In genomic region chr1:96872361-96872693, GRCm38 (mm10) we compare ENCODE assay signal across 8 mouse cellular contexts. TPM values are rescaled to one million over a fixed set of nuclear protein-coding genes. Genes with fewer than 3 reads are reported as not detected.
DNase-seq lines count a peak whose midpoint lies in the region; ATAC-seq and TF ChIP-seq lines count a peak whose summit lies in the region.

No protein-coding gene starts in this region.

- no peak for TF ChIP-seq POLR2A in kidney, adult 2 months (IDR thresholded peaks at IDR 0.05; ENCODE audit: low read depth, low read length)

- peak overlapping the region; percentile 43 for H3K4me3 ChIP-seq in kidney, adult 2 months (ENCODE audit: insufficient read depth, low read depth, low read length)
- H3K4me3 ChIP-seq in hindbrain, embryonic 11.5 days (ENCODE audit: low read depth, low read length), result peak overlapping the region; percentile 43
- H3K4me3 ChIP-seq in midbrain, embryonic 10.5 days, result peak overlapping the region; percentile 62

- DNase-seq in kidney, adult 2 months, result no peak
- no peak for DNase-seq in kidney, adult 9 months
- no peak for DNase-seq in hindbrain, embryonic 11.5 days (ENCODE audit: low spot score)
- DNase-seq in midbrain, embryonic 10.5 days (ENCODE audit: low spot score), result no peak
- DNase-seq in spleen, postnatal 4 days (ENCODE audit: low spot score in 2 of 2), result no peak
- no peak for DNase-seq in cerebellum, adult 18-20 months
- DNase-seq in kidney, postnatal 10 days, result no peak

- WGBS in kidney, adult 2 months, result 2% methylated on average over 10 of the region's 10 CpGs
- 7% methylated on average over 10 of the region's 10 CpGs for WGBS in hindbrain, embryonic 11.5 days
- 7% methylated on average over 10 of the region's 10 CpGs for WGBS in midbrain, embryonic 10.5 days

- ATAC-seq in common myeloid progenitor, adult 5-6 weeks (replicated peaks; ENCODE audit: low read depth, poor library complexity, severe bottlenecking), result peak; percentile 39
- ATAC-seq in hindbrain, embryonic 11.5 days (ENCODE audit: low FRiP score), result no peak

- no peak overlapping the region for H3K27ac ChIP-seq in kidney, adult 2 months (ENCODE audit: insufficient read depth, low read depth, low read length)
- H3K27ac ChIP-seq in hindbrain, embryonic 11.5 days (ENCODE audit: low read depth, low read length), result no peak overlapping the region
- 0 out of 2 replicates have a peak overlapping the region, but pooled peaks have one; percentile 28 for H3K27ac ChIP-seq in midbrain, embryonic 10.5 days (replicated peaks)

- no peaks in the 10 kb centered on the region for H3K9me3 ChIP-seq in hindbrain, embryonic 11.5 days (ENCODE audit: control insufficient read depth, low read length)
- H3K9me3 ChIP-seq in midbrain, embryonic 10.5 days (replicated peaks), result no peaks in the 10 kb centered on the region

- no peaks in the 10 kb centered on the region for H3K27me3 ChIP-seq in kidney, adult 2 months (replicated peaks; ENCODE audit: control insufficient read depth, insufficient read depth, low read length)
- H3K27me3 ChIP-seq in hindbrain, embryonic 11.5 days (ENCODE audit: control insufficient read depth, insufficient read depth, low read length), result no peaks in the 10 kb centered on the region
- peaks cover 30% of the 10 kb centered on the region for H3K27me3 ChIP-seq in midbrain, embryonic 10.5 days (ENCODE audit: low read depth, poor library complexity, severe bottlenecking)

- peak overlapping the region; percentile 91 for H3K4me2 ChIP-seq in hindbrain, embryonic 11.5 days (replicated peaks; ENCODE audit: low read depth, low read length)

- H3K36me3 ChIP-seq in kidney, adult 2 months (ENCODE audit: control insufficient read depth, insufficient read depth, low read length), result no peaks in the 10 kb centered on the region
- H3K36me3 ChIP-seq in hindbrain, embryonic 11.5 days (ENCODE audit: control insufficient read depth, insufficient read depth, low read length), result no peaks in the 10 kb centered on the region
- no peaks in the 10 kb centered on the region for H3K36me3 ChIP-seq in midbrain, embryonic 10.5 days

- TF ChIP-seq CTCF in kidney, adult 2 months (conservative IDR thresholded peaks at IDR 0.05; ENCODE audit: insufficient read depth, insufficient read length, low read depth, low read length), result no peak

- H3K4me1 ChIP-seq in kidney, adult 2 months (ENCODE audit: control insufficient read depth, insufficient read depth, low read length), result no peaks in the 10 kb centered on the region
- H3K4me1 ChIP-seq in hindbrain, embryonic 11.5 days (replicated peaks; ENCODE audit: control insufficient read depth, insufficient read depth, low read length), result no peaks in the 10 kb centered on the region
- H3K4me1 ChIP-seq in midbrain, embryonic 10.5 days, result peaks cover 17% of the 10 kb centered on the region

- peak overlapping the region; percentile 20 for H3K9ac ChIP-seq in hindbrain, embryonic 11.5 days (ENCODE audit: low read depth, low read length)

RNA-seq across cellular contexts. Expression of gene Slco4c1, which starts 0.4 kb away (rescaled TPM):
- 1.1 and 1.6 TPM in 2 replicates for polyA plus RNA-seq in kidney, adult 2 months (2012; rRNA removed)
- total RNA-seq in common myeloid progenitor, adult 5-6 weeks (2017), result 0.27 and 1.4 TPM in 2 replicates
- polyA plus RNA-seq in hindbrain, embryonic 11.5 days (2014; fragmentation: Nextera tagmentation; extraction: Ambion mirVana), result not detected in 2 replicates
- not detected in 2 replicates for polyA plus RNA-seq in midbrain, embryonic 10.5 days (2016; fragmentation: Nextera tagmentation; extraction: Ambion mirVana)
